Mouse (Mus musculus) right cerebral cortex, postnatal 10 days (tissue): ENCODE measurements around the gene Map1b.

Source experiments
- DNase-seq, 2 experiments: peaks; one replicate each; pipeline ENCODE4 v3.0.0; 2021; ENCODE audit warnings: low spot score in 2 of 2

Gene Map1b

GRCm38 (mm10) chr13:99447403-99448199 is 68.7 kb downstream of the Map1b start:
- DNase-seq = peak; percentile 76 to 78

- no peak for DNase-seq
Measured at GRCm38 (mm10) chr13:99447002-99447401, 69.3 kb downstream of the Map1b start.

- DNase-seq = no peak
Measured at GRCm38 (mm10) chr13:99444880-99445279, 71.5 kb downstream of the Map1b start.

- DNase-seq = peak; percentile 75 to 86
Measured at GRCm38 (mm10) chr13:99444431-99444871, 71.9 kb downstream of the Map1b start.

GRCm38 (mm10) chr13:99443484-99444175 is 72.7 kb downstream of the Map1b start:
- DNase-seq = peak in 1 of 2 experiments; percentile 63

- DNase-seq = no peak
Measured at GRCm38 (mm10) chr13:99442434-99443249, 73.7 kb downstream of the Map1b start.

GRCm38 (mm10) chr13:99441700-99442433 is 74.5 kb downstream of the Map1b start:
- DNase-seq = no peak

- no peak for DNase-seq
Measured at GRCm38 (mm10) chr13:99440228-99440627, 76.1 kb downstream of the Map1b start.

GRCm38 (mm10) chr13:99439357-99439756 is 77.0 kb downstream of the Map1b start:
- DNase-seq = no peak

- DNase-seq = no peak
Measured at GRCm38 (mm10) chr13:99437051-99437450, 79.3 kb downstream of the Map1b start.

- DNase-seq = peak in 1 of 2 experiments; percentile 38
Measured at GRCm38 (mm10) chr13:99434494-99434893, 81.8 kb downstream of the Map1b start.

- DNase-seq = no peak
Measured at GRCm38 (mm10) chr13:99433068-99434008, 83.0 kb downstream of the Map1b start.

GRCm38 (mm10) chr13:99423581-99423980 is 92.8 kb downstream of the Map1b start:
- DNase-seq = no peak

- no peak for DNase-seq
Measured at GRCm38 (mm10) chr13:99416601-99417000, 99.7 kb downstream of the Map1b start.

GRCm38 (mm10) chr13:99414352-99414742 is 102.0 kb downstream of the Map1b start:
- no peak for DNase-seq

GRCm38 (mm10) chr13:99413481-99414351 is 102.6 kb downstream of the Map1b start:
- no peak for DNase-seq

GRCm38 (mm10) chr13:99412477-99413080 is 103.8 kb downstream of the Map1b start:
- no peak for DNase-seq

GRCm38 (mm10) chr13:99411761-99412160 is 104.6 kb downstream of the Map1b start:
- no peak for DNase-seq
